Mouse (Mus musculus): ENCODE measurements at regions not wholly inside any gene's neighbourhood (a gene's known extent, or its start where the extent isn't known, plus 50 kb on each side); places are given as distances from the start of the nearest gene placed in this dataset.

DNA sequence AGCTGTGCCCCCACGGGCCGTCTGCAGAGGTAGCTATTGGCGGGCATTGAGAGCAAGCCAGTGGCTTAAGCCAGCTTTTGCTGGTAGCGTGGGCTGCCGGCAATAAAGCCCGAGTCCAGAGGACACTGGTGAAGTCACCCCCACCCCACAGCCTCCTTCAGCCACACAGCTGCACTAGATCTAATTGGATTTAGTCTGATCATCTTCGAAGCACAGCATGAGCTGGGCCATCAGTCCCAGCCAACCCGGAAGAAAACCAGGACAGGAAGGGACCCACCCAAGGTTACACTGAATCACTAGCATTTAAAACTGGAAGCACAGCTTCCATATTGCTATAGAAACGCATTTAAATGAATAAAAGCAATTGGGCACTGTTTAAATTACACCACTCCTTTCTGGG is 96.4 kb downstream of the Tmx1 start:
- no peak overlapping the region for H3K4me2 ChIP-seq (replicated peaks)
- H3K27me3 ChIP-seq (replicated peaks): no peaks in the 10 kb centered on the region
- no peak overlapping the region for H3K27ac ChIP-seq
- no peaks in the 10 kb centered on the region for H3K9me3 ChIP-seq
- H3K4me1 ChIP-seq: no peaks in the 10 kb centered on the region
- ATAC-seq (ENCODE audit: low FRiP score, low read depth): no peak
- H3K4me3 ChIP-seq: no peak overlapping the region
- H3K36me3 ChIP-seq: no peaks in the 10 kb centered on the region
- WGBS: 82% methylated on average over 9 of the region's 9 CpGs
- no peak overlapping the region for H3K9ac ChIP-seq

DNA sequence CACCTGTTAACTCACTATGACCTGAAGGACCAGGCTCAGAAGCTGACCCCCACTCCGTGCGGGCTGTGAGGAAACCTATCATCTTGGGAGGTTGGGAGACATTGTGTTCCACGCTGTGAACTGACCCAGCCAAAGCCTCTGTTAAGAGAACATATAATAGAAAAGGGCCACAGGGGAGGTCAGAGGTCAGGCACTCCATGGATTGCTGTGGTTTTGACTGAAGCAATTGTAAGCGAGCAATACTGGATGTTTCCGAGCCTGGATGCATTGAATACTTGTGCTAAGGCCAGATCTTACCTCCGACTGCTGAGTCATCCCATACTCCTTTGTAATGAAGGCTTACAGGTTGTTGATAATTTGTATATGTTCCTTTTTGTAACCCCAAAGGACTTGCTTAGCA is 101.0 kb downstream of the Tmx1 start:
- Histone ChIP-seq H3K9ac (no peak overlapping the region), H3K4me3 (no peak overlapping the region), H3K27ac (no peak overlapping the region), H3K36me3 (no peaks in the 10 kb centered on the region), H3K4me2 (replicated peaks) (no peak overlapping the region), H3K4me1 (no peaks in the 10 kb centered on the region), H3K9me3 (no peaks in the 10 kb centered on the region), H3K27me3 (replicated peaks) (no peaks in the 10 kb centered on the region)
- WGBS: 23% methylated on average over 6 of the region's 6 CpGs
- ATAC-seq (ENCODE audit: low FRiP score, low read depth): no peak

DNA sequence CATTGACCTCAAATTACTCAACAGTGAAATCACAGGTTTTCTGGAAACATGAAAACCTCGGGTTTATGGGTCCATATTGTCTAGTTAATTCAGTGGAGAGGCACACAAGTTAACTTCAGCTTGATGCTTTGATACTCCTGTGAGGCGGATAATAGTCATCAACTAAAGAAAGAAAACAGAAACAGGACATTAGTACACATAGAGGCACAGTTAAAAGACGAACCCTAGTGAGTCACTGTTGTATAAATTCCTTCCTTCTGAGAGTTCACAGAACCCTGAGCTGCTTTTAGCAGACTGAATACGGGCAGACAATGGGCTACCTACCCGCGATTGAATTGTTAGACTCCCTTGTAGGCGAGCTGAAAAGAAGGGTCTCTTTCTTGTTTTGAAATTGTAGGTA is 101.7 kb downstream of the Tmx1 start:
- Histone ChIP-seq H3K4me1 (no peaks in the 10 kb centered on the region), H3K4me2 (replicated peaks) (no peak overlapping the region), H3K4me3 (no peak overlapping the region), H3K27me3 (replicated peaks) (no peaks in the 10 kb centered on the region), H3K36me3 (no peaks in the 10 kb centered on the region), H3K9me3 (no peaks in the 10 kb centered on the region), H3K9ac (no peak overlapping the region), H3K27ac (no peak overlapping the region)
- no peak for ATAC-seq (ENCODE audit: low FRiP score, low read depth)
- WGBS: 26% methylated on average over 7 of the region's 7 CpGs

DNA sequence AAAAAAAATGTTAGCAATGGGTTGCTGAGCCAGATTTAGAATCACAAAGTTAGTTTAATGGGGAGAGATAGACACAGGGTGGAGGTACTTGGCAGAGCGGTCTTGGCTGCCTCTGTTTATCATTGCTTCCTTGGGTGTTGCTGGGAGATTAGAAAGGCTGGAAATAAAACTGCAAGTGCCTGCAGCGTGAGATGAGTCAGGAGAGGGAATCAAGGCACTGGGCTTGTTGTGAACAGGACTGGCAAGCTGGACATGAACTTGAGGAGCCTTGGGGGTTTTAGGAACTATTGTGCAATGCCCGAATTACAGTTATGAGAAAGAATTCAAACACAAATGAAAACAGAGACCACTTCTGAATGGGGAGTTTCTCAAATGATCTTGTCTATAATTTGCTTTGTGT is 102.8 kb downstream of the Tmx1 start:
- no peaks in the 10 kb centered on the region for H3K4me1 ChIP-seq
- ATAC-seq (ENCODE audit: low FRiP score, low read depth): no peak
- no peaks in the 10 kb centered on the region for H3K27me3 ChIP-seq (replicated peaks)
- H3K9ac ChIP-seq: no peak overlapping the region
- 65% methylated on average over 3 of the region's 3 CpGs for WGBS
- H3K9me3 ChIP-seq: no peaks in the 10 kb centered on the region
- no peaks in the 10 kb centered on the region for H3K36me3 ChIP-seq
- H3K4me2 ChIP-seq (replicated peaks): no peak overlapping the region
- H3K4me3 ChIP-seq: no peak overlapping the region
- H3K27ac ChIP-seq: no peak overlapping the region

DNA sequence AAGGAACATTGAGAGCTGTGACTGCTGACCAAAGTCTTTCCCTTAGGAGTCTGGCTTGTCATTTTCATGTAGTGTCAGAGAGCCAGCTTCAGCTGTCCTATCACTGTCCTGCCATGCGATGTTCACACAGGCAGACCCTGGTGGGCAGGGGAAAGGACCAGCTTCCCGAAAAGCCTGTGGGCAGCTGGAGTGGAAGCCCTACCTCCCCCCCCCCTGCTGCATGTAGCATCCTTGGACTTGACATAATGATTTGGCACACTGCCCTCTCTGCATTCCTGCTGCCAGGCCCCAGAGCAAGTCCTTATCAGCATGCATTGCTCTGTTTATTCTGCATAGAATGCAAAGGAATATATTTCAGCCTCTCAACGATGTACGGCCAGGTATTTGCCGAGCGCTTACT is 103.9 kb downstream of the Tmx1 start:
- H3K4me3 ChIP-seq: no peak overlapping the region
- no peak overlapping the region for H3K4me2 ChIP-seq (replicated peaks)
- no peaks in the 10 kb centered on the region for H3K9me3 ChIP-seq
- no peaks in the 10 kb centered on the region for H3K36me3 ChIP-seq
- no peaks in the 10 kb centered on the region for H3K4me1 ChIP-seq
- ATAC-seq (ENCODE audit: low FRiP score, low read depth): no peak
- no peak overlapping the region for H3K27ac ChIP-seq
- no peak overlapping the region for H3K9ac ChIP-seq
- no peaks in the 10 kb centered on the region for H3K27me3 ChIP-seq (replicated peaks)
- 86% methylated on average over 6 of the region's 6 CpGs for WGBS

DNA sequence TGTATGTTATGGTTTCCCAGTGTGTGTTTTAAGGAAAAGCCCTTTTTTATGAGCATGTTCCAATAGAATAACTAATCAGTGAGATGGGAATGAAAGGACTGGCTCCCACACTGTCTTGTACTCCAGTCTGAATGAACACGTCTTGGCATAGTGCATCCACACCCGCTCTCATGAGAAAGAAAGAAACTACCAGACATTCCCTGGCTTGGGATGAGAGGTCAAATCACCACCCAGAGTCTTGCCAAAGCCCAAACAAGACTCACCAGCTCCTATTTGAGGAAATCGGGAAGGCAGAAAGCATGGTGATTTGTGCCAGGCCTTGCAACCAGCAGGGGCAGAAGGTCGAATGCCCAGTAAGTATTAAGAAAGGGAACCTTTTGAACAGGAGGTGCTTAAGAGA is 110.6 kb downstream of the Tmx1 start:
- H3K27ac ChIP-seq: no peak overlapping the region
- no peaks in the 10 kb centered on the region for H3K36me3 ChIP-seq
- no peak for ATAC-seq (ENCODE audit: low FRiP score, low read depth)
- H3K27me3 ChIP-seq (replicated peaks): no peaks in the 10 kb centered on the region
- H3K4me1 ChIP-seq: no peaks in the 10 kb centered on the region
- H3K4me2 ChIP-seq (replicated peaks): no peak overlapping the region
- no peak overlapping the region for H3K4me3 ChIP-seq
- no peak overlapping the region for H3K9ac ChIP-seq
- whole genome bisulfite sequencing: 89% methylated on average over 4 of the region's 4 CpGs
- H3K9me3 ChIP-seq: no peaks in the 10 kb centered on the region

DNA sequence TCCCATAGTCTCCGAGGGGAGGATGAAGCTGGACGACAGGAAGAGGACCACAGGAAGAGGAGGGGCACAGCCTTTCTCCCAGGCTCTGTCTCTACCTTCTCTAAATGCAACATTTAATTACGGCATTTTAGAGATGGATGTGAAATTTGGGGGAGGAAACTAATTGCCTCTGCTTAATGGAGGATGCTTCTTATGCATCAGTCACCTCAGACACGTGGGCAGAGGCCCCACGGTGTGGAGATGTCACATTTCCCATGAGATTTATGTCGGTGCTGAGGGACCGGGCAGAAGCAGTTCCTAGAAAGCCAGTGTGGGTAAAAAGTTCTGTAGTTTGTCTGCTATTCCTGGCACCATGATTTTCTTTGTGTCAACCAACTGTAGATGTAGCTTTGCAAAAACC is 122.8 kb downstream of the Tmx1 start:
- 44% methylated on average over 7 of the region's 7 CpGs for WGBS

DNA sequence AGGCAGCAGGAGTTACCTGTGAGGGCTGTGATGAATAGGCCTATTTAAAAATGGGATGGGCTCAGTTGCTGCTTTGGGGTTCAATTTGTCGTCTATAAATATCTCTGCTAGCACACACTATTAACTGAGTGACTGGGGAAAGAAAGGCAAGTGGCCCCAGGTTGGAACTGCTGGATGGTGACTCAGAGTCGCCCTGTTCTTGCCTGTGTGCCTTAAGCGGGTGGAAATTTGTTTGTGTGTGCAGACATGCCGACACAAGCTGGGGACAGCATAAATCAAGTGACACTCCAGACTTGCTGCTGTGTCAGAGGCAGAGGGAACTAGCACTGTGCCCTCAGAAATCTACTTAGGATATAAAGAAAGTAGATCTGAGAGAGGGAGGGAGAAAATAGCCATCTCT is 124.9 kb downstream of the Tmx1 start:
- Histone ChIP-seq H3K4me3 (no peak overlapping the region), H3K9me3 (peaks cover 1% of the 10 kb centered on the region; the same call in 1 of the 2 replicates), H3K4me1 (0 out of 2 replicates have a peak, but pooled peaks cover 2% of the 10 kb centered on the region), H3K4me2 (replicated peaks) (no peak overlapping the region), H3K9ac (no peak overlapping the region), H3K27ac (no peak overlapping the region), H3K27me3 (replicated peaks) (no peaks in the 10 kb centered on the region), H3K36me3 (no peaks in the 10 kb centered on the region)
- 61% methylated on average over 4 of the region's 4 CpGs for WGBS
- no peak for ATAC-seq (ENCODE audit: low FRiP score, low read depth)

More for the DNA sequence above, 122.8 kb downstream of the Tmx1 start:
- no peak overlapping the region for H3K4me2 ChIP-seq (replicated peaks)
- H3K27ac ChIP-seq: no peak overlapping the region
- no peaks in the 10 kb centered on the region for H3K9me3 ChIP-seq
- H3K27me3 ChIP-seq (replicated peaks): no peaks in the 10 kb centered on the region
- no peak overlapping the region for H3K4me3 ChIP-seq
- 0 out of 2 replicates have a peak, but pooled peaks cover 2% of the 10 kb centered on the region for H3K4me1 ChIP-seq
- no peak overlapping the region for H3K9ac ChIP-seq
- no peaks in the 10 kb centered on the region for H3K36me3 ChIP-seq
- ATAC-seq (ENCODE audit: low FRiP score, low read depth): no peak

DNA sequence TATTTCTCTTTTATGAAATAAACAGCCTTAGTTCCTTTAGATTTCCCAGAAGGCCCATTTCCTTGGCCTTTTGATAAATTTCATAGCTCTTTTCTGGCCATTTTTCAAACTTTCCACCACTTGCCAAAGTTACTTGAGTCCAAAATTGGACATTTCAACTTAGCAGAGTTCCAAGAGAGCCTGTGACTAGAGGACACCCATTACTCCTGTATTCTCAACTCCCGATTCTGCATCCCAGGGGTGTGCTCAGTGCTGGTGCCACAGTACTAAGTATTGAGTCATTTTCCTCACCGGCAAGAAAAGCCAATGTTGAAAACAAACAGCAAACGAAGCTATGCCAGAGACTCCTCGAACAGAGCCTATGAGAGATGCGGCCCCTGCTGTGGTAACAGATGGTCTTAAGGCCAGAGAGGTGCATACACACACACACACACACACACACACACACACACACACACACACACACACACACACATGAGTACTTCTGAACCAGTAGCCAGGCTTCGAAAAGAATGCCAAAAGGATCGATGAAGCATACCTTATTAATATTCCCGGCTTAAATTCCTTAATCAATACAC is 126.5 kb downstream of the Tmx1 start:
- H3K27ac ChIP-seq: no peak overlapping the region
- no peak for ATAC-seq (ENCODE audit: low FRiP score, low read depth)
- WGBS: 75% methylated on average over 8 of the region's 8 CpGs
- H3K9ac ChIP-seq: no peak overlapping the region
- H3K4me2 ChIP-seq (replicated peaks): no peak overlapping the region
- H3K4me1 ChIP-seq: 0 out of 2 replicates have a peak, but pooled peaks cover 2% of the 10 kb centered on the region
- H3K27me3 ChIP-seq (replicated peaks): no peaks in the 10 kb centered on the region
- H3K36me3 ChIP-seq: no peaks in the 10 kb centered on the region
- H3K9me3 ChIP-seq: peaks cover 4% of the 10 kb centered on the region; the same call in 1 of the 2 replicates
- no peak overlapping the region for H3K4me3 ChIP-seq

DNA sequence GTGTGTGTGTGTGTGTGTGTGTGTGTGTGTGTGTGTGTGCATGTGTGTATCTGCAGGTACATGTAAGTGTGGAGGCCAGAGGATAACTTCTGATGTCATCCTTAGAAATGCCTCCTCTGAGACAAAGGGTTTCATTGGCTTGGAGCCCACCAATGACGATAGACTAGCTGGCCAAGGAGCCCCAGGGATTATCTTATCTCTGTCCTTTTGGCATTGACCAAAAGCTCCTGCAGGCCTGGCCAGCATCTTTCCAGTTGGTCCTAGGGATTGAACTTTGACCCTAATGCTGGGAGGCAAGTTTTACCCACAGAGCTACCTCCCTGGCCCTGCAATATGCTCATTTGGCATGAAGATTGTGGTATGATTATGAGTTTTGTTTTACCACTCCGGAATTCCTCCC is 133.3 kb downstream of the Tmx1 start:
- H3K9ac ChIP-seq: no peak overlapping the region
- H3K36me3 ChIP-seq: no peaks in the 10 kb centered on the region
- H3K27ac ChIP-seq: no peak overlapping the region
- no peak overlapping the region for H3K4me3 ChIP-seq
- H3K4me1 ChIP-seq: no peaks in the 10 kb centered on the region; the same call in 1 of the 2 replicates
- H3K9me3 ChIP-seq: peaks cover 4% of the 10 kb centered on the region; the same call in 1 of the 2 replicates
- H3K4me2 ChIP-seq (replicated peaks): no peak overlapping the region
- no peaks in the 10 kb centered on the region for H3K27me3 ChIP-seq (replicated peaks)
- WGBS: 91% methylated on average over 2 of the region's 2 CpGs
- ATAC-seq (ENCODE audit: low FRiP score, low read depth): no peak

DNA sequence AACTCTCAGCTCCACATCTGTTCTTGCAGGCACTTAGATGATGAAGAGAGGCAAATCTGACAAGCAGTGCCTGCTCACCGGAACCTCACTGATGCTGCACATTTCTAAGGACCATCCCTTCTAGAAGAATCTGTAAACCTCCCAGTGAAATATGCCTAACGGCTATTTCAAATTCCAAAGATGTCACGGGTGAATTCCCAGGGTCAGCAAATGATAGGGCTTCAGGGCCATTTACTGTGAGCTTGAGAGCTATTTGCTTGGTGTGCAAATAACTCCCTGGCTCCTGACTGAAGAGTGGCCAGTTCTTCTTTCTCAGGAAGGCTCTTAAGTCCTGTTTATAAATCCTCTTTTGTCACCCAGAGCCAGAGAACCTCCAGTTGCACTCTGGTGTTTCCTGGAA is 135.3 kb downstream of the Tmx1 start:
- ATAC-seq (ENCODE audit: low FRiP score, low read depth): no peak

DNA sequence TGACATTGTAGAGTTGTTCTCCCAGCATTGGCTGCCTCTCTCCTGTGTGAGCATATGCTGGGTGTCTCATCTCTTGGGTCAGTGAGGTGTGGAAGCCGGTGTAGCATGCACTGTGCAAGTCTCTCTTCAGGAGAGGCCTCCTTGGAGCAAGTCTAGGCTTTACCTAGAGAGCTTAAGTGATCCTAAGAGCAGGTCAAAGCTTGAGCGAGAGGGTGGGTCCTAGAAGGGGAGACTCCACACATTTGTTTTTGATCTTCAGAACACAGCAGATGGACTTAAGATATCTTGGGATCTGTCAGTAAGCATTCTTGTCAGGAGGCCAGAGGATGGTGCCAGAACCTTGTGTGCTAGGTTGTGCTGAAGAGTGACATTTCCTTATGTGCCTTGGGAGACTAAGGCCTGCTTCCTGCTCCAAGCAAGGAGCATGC is 136.4 kb downstream of the Tmx1 start:
- 87% methylated on average over 2 of the region's 2 CpGs for WGBS
- no peak for ATAC-seq (ENCODE audit: low FRiP score, low read depth)

More for the DNA sequence above, 135.3 kb downstream of the Tmx1 start:
- no peaks in the 10 kb centered on the region for H3K9me3 ChIP-seq
- 51% methylated on average over 3 of the region's 3 CpGs for WGBS
- H3K4me1 ChIP-seq: no peaks in the 10 kb centered on the region; the same call in 1 of the 2 replicates
- H3K36me3 ChIP-seq: no peaks in the 10 kb centered on the region
- no peak overlapping the region for H3K27ac ChIP-seq
- no peak overlapping the region for H3K9ac ChIP-seq
- no peak overlapping the region for H3K4me3 ChIP-seq
- H3K4me2 ChIP-seq (replicated peaks): no peak overlapping the region
- no peaks in the 10 kb centered on the region for H3K27me3 ChIP-seq (replicated peaks)

DNA sequence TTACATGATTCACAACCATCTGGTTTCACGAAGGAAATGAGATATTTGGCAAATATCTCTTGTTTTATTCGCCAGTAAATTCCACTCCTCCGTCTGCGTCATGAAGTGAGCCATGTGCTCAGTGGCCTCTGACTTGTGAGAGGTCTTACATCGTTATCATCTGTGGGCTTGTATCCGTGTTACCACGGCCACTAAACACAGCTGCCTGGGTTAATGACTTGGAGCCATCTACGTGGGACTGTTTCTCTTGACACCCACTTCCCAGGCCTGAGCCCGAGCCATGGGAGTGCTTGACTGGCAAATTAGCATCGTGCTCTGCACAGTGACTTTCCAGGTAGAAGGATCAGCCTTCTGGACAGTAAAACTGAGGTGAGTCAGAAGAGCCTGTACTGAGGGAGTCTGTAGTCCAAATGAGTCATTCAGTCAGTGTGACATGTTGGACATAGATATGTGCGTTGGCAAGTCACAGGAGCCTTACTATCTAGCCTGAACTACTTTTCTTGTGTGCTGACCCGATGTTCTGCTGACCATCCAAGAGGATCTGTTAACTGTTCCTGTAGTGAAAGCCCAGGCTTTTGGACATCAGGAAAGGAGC is 137.7 kb downstream of the Tmx1 start:
- no peak for ATAC-seq (ENCODE audit: low FRiP score, low read depth)
- no peaks in the 10 kb centered on the region for H3K27me3 ChIP-seq (replicated peaks)
- WGBS: 86% methylated on average over 12 of the region's 12 CpGs
- H3K36me3 ChIP-seq: no peaks in the 10 kb centered on the region
- no peaks in the 10 kb centered on the region; the same call in 1 of the 2 replicates for H3K4me1 ChIP-seq
- no peaks in the 10 kb centered on the region for H3K9me3 ChIP-seq
- H3K27ac ChIP-seq: no peak overlapping the region
- H3K9ac ChIP-seq: no peak overlapping the region
- no peak overlapping the region for H3K4me2 ChIP-seq (replicated peaks)
- H3K4me3 ChIP-seq: no peak overlapping the region

More for the DNA sequence above, 136.4 kb downstream of the Tmx1 start:
- Histone ChIP-seq H3K9me3 (no peaks in the 10 kb centered on the region), H3K36me3 (no peaks in the 10 kb centered on the region), H3K4me2 (replicated peaks) (no peak overlapping the region), H3K4me3 (no peak overlapping the region), H3K27ac (no peak overlapping the region), H3K4me1 (no peaks in the 10 kb centered on the region; the same call in 1 of the 2 replicates), H3K27me3 (replicated peaks) (no peaks in the 10 kb centered on the region), H3K9ac (no peak overlapping the region)
